Mouse (Mus musculus): ENCODE results near the gene Vmn1r135.
"Not testable (repeated sequence)": the region's sequence is repeated elsewhere in the genome, so short reads cannot be mapped to it uniquely, and the experiment has no call there.

Gene Vmn1r135

DNA sequence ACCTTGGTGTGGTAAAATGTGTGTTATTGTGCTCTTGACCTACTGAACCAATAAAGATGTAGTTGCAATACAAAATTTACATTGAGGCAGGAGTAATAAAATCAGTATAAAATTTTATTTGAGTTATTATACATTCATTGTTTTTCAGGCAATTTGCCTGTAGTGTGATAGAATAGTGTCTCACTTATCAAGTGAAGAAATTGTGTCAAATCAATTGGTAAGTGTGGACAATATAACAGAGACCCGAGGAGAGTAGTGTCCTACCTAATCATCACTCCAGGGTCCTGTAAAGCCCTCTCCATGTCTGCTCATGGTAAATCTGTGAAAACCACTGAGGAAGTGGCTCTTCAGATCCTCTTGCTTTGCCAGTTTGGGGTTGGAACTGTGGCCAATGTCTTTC, at the start of gene Vmn1r135:
Vmn1r135 (plus strand) TSS at position 301 of the 400 bp plus-strand sequence.
- not testable (repeated sequence) for DNase-seq

DNA sequence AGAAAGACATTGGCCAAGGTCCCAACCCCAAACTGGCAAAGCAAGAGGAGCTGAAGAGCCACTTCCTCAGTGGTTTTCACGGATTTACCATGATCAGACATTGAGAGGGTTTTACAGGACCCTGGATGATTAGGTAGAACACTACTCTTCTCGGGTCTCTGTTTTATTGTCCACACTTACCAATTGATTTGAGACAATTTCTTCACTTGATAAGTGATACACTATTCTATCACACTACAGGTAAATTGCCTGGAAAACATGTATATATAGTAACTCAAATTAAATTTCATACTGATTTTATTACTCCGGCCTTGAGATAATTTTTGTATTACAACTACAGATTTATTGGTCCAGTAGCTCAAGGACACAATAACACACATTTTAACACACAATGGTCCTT, 35.5 kb upstream of the Vmn1r135 start, which contains the start of gene Gm4177:
Gm4177 (minus strand) TSS at position 101 of the 400 bp plus-strand sequence.
- DNase-seq: not testable (repeated sequence)

DNA sequence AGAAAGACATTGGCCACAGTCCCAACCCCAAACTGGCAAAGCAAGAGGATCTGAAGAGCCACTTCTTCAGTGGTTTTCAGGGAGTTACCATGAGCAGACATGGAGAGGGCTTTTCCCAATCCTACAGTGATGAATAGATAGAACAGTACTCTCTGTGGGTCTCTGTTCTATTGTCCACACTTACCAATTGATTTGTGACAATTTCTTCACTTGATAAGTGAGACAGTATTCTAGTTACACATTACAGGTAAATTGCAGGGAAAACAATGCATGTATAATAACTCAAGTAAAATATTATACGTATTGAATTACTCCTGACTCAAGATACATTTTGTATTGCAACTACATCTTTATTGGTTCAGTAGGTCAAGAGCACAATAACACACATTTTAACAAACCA, 12.0 kb downstream of the Vmn1r135 start, which contains the start of gene Gm5725:
Gm5725 (minus strand) TSS at position 101 of the 400 bp plus-strand sequence.
- DNase-seq: not testable (repeated sequence)

Data from thymus, postnatal 36 days (tissue).